Mouse (Mus musculus) central nervous system, embryonic 14 days (tissue): ENCODE results near the gene Ssxa1. TPM values are rescaled to one million over a fixed set of nuclear protein-coding genes. Genes with fewer than 3 reads are reported as not detected.

Source experiments
- polyA plus RNA-seq: library from polyadenylated mRNA; depleted of rRNA; stranded (reverse); fragments of >200 nt; gene quantifications from 2 replicates; pipeline ENCODE4 v1.2.3, GENCODE M21; 2012; rRNA removed

Gene Ssxa1
- not detected in 2 replicates for polyA plus RNA-seq

GRCm38 (mm10) chrX:21115520-21115919, at the start of gene Ssxa1:
Gene Ssxa1 (plus strand): TSS chrX:21115820.

GRCm38 (mm10) chrX:21068106-21068505, 47.5 kb upstream of the Ssxa1 start, which contains the start of gene Spaca5:
Gene Spaca5 (plus strand): TSS chrX:21068406.

GRCm38 (mm10) chrX:21088983-21089866, 26.4 kb upstream of the Ssxa1 start, which contains the start of gene Zfp300:
Gene Zfp300 (minus strand): TSS chrX:21089527.

Other genes with a start within 250 kb of the Ssxa1 start
- 9.7 and 18.0 TPM in 2 replicates for gene Timp1, start 245.7 kb upstream of the Ssxa1 start, polyA plus RNA-seq
- 39.7 and 42.0 TPM in 2 replicates for gene Syn1, start 194.8 kb upstream of the Ssxa1 start, polyA plus RNA-seq
- 28.2 and 30.7 TPM in 2 replicates for gene Cfp, start 184.3 kb upstream of the Ssxa1 start, polyA plus RNA-seq
- 31.3 and 33.5 TPM in 2 replicates for gene Elk1, start 165.2 kb upstream of the Ssxa1 start, polyA plus RNA-seq
- gene Uxt, start 153.8 kb upstream of the Ssxa1 start, polyA plus RNA-seq = 25.9 and 28.9 TPM in 2 replicates
- gene Zfp182, start 53.5 kb upstream of the Ssxa1 start, polyA plus RNA-seq = 8.7 and 10.7 TPM in 2 replicates
- gene Spaca5, start 47.4 kb upstream of the Ssxa1 start, polyA plus RNA-seq = 0.10 TPM in 1 of 2 replicates, not detected in the other
- 1.3 and 1.5 TPM in 2 replicates for gene Zfp300, start 26.3 kb upstream of the Ssxa1 start, polyA plus RNA-seq
- not detected in 2 replicates for gene Gm21876, start 59.8 kb downstream of the Ssxa1 start, polyA plus RNA-seq